Mouse (Mus musculus) embryonic fibroblast, embryonic 13.5 days (primary cell): ENCODE data around the gene Ankib1.
"Not testable (repeated sequence)": the region's sequence is repeated elsewhere in the genome, so short reads cannot be mapped to it uniquely, and the experiment has no call there.

Experiments
- CTCF ChIP-seq: IDR thresholded peaks from 2 replicates; pipeline ENCODE4 v1.5.1; 2011; ENCODE audit warnings: mild to moderate bottlenecking, control low read depth, low read length, moderate library complexity, borderline replicate concordance; ENCODE audit not compliant: insufficient read depth
- POLR2A ChIP-seq: IDR thresholded peaks from 2 replicates; pipeline ENCODE4 v1.6.1; 2011; ENCODE audit warnings: low read depth, mild to moderate bottlenecking, control low read depth, low read length, moderate library complexity

- TF ChIP-seq POLR2A, CTCF: not testable (repeated sequence)
These were observed 52.2 kb downstream of the Ankib1 start for GRCm38 (mm10) chr5:3750536-3750935.
